Mouse (Mus musculus) cortical plate, adult 2 months (tissue): Measurements from ENCODE around the gene Mlh1. TPM values are rescaled to one million over a fixed set of nuclear protein-coding genes. Genes with fewer than 3 reads are reported as not detected.
A peak's percentile ranks its signal among the peaks of the same experiment; 100 is the strongest.

Experiments used
- H3K27ac ChIP-seq: fragments of 200-500 bp; 2 replicates; pipeline ENCODE4 v1.5.1; 2012; ENCODE audit warnings: low read length, control low read depth, inconsistent platforms; ENCODE audit not compliant: insufficient read depth
- H3K4me1 ChIP-seq: fragments of 200-500 bp; 2 replicates; pipeline ENCODE4 v1.6.1; 2011; ENCODE audit warnings: low read length; ENCODE audit not compliant: control insufficient read depth, insufficient read depth
- H3K4me3 ChIP-seq: fragments of 200-500 bp; 2 replicates; pipeline ENCODE4 v1.5.1; 2011; ENCODE audit warnings: mild to moderate bottlenecking, low read length, control low read depth; ENCODE audit not compliant: insufficient read depth
- CTCF ChIP-seq: fragments of 200-500 bp; IDR thresholded peaks from 2 replicates; pipeline ENCODE4 v1.5.1; 2011; ENCODE audit warnings: mild to moderate bottlenecking, control low read depth, low read length; ENCODE audit not compliant: insufficient read depth; ENCODE audit errors: extremely low read depth
- POLR2A ChIP-seq: fragments of 200-500 bp; IDR thresholded peaks from 2 replicates; pipeline ENCODE4 v1.6.1; 2011; ENCODE audit warnings: mild to moderate bottlenecking, low read length, control low read depth; ENCODE audit not compliant: insufficient read depth; ENCODE audit errors: extremely low read depth
- polyA plus RNA-seq: library from polyadenylated mRNA; depleted of rRNA; stranded (reverse); fragments of >200 nt; gene quantifications from 2 replicates; pipeline ENCODE4 v1.2.3, GENCODE M21; 2012

Gene Mlh1
- polyA plus RNA-seq, 1 experiment = 28.4 TPM

GRCm38 (mm10) chr9:111261356-111261755 lies 10.2 kb downstream of the Mlh1 start:
- Histone ChIP-seq H3K4me3 (no peak overlapping the region), H3K27ac (no peak overlapping the region), H3K4me1 (no peaks in the 10 kb centered on the region; the same call in 1 of the 2 replicates)
- TF ChIP-seq CTCF (no peak), POLR2A (no peak)

GRCm38 (mm10) chr9:111260360-111260985 lies 11.1 kb downstream of the Mlh1 start:
- TF ChIP-seq CTCF (no peak), POLR2A (no peak)
- 0 out of 2 replicates have a peak overlapping the region, but pooled peaks have one; percentile 57 for H3K27ac ChIP-seq
- no peak overlapping the region for H3K4me3 ChIP-seq
- no peaks in the 10 kb centered on the region; the same call in 1 of the 2 replicates for H3K4me1 ChIP-seq

DNA sequence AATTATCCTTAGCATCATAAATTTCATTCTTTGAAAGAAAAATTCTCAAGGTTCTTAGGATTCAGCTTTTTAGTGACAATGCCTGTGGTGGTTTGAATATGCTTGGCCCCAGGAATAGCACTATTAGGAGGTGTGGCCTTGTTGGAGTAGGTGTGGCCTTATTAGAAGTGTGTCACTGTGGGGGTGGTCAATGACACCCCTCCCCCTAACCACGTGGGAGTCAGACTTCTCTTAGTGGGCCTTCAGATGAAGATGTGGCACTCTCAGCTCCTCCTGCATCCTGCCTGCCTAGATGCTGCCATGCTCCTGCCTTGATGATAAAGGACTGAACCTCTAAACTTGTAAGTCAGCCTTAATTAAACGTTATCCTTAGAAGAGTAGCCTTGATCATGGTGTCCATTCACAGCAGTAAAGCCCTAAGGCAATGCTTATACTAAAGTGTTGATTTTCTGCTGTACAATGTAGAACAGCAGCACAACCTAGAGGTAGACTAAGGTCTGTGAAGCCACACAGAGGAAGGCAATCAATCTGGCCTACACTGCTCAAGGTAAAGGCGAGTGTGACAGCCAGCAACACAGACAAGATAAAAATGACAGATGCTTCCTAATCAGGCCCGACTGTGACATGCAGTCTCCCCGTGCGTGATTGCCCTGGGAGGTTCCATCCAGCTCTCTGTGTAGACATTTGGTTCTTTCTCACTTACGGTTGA lies 19.3 kb downstream of the Mlh1 start:
- Histone ChIP-seq H3K27ac (no peak overlapping the region), H3K4me3 (no peak overlapping the region), H3K4me1 (no peaks in the 10 kb centered on the region)
- peak; percentile 38; the same call in 1 of the 2 replicates for TF ChIP-seq CTCF
- TF ChIP-seq POLR2A = no peak

GRCm38 (mm10) chr9:111247682-111248246 lies 23.8 kb downstream of the Mlh1 start:
- Histone ChIP-seq H3K4me3 (no peak overlapping the region), H3K4me1 (peaks cover 4% of the 10 kb centered on the region)
- TF ChIP-seq CTCF (peak; percentile 50), POLR2A (no peak)

DNA sequence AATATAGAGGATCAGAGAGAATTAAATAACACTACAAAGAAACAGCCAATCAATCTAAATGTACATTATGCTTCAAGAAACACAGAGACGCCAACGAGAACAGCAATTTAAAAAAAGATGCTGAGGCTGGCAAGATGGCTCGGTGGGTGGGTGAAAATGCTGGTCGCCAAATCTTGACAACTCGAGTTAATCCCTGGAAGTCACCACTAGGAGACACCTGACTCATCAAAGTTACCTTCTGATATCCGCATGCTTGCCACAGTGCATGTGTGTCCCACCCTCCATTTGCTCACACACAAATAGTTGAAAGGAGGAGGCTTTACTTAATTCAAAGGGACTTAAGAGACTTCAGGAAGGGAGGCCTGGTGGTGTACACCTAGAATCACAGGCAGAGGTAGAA lies 26.0 kb downstream of the Mlh1 start:
- Histone ChIP-seq H3K4me3 (no peak overlapping the region), H3K4me1 (peaks cover 4% of the 10 kb centered on the region), H3K27ac (no peak overlapping the region)
- 0 out of 2 replicates have a peak, but pooled peaks have one; percentile 4 for TF ChIP-seq CTCF
- TF ChIP-seq POLR2A = no peak

More at GRCm38 (mm10) chr9:111247682-111248246, 23.8 kb downstream of the Mlh1 start:
- no peak overlapping the region for H3K27ac ChIP-seq

- peaks cover 4% of the 10 kb centered on the region for H3K4me1 ChIP-seq
- no peak overlapping the region for H3K27ac ChIP-seq
- TF ChIP-seq POLR2A = no peak
- no peak for TF ChIP-seq CTCF
- H3K4me3 ChIP-seq = no peak overlapping the region
Observed at GRCm38 (mm10) chr9:111243384-111243783, 28.2 kb downstream of the Mlh1 start.

DNA sequence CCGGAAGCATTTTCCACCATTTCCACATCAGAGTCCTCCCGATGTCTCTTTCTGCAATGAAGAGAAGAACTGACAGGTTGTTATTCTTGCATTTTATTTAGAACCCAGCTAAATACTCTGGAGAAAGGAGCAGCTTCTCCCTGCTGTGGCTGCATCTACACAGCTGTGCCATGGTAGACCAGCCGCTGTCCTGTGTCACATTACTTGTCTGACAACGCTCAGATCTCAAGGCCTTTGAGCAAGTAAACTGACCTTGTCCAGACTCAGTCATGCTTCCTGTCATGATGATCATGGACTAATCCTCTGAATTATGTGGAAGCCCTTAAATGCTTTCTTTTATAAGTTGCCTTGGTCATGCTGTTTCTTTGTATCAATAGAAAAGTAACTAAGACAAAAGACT lies 31.8 kb downstream of the Mlh1 start:
- TF ChIP-seq CTCF (no peak), POLR2A (no peak)
- no peak overlapping the region for H3K27ac ChIP-seq
- H3K4me3 ChIP-seq = no peak overlapping the region
- peaks cover 3% of the 10 kb centered on the region; the same call in 1 of the 2 replicates for H3K4me1 ChIP-seq

DNA sequence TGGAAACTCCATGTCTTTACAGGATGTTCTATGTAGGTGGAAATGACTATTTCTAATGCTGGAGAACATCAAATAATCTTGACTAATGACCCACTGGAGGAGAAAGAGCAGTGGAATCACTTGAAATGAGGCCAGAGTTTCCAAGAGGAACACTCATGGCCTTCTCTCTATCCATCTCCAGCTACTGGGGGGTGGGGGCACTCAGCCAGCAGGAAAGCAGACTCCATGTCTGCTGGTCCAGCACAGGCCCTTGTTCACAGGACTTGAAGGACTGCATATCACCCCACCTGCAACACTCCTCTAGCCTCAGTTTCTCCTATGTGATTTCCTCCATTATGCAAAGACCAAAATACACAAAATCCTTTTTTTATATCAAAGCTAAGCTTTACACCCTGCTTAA lies 33.9 kb downstream of the Mlh1 start:
- no peak overlapping the region for H3K4me3 ChIP-seq
- TF ChIP-seq POLR2A = no peak
- TF ChIP-seq CTCF = no peak
- no peak overlapping the region for H3K27ac ChIP-seq
- no peaks in the 10 kb centered on the region for H3K4me1 ChIP-seq

GRCm38 (mm10) chr9:111234701-111235100 lies 36.9 kb downstream of the Mlh1 start:
- Histone ChIP-seq H3K4me3 (no peak overlapping the region), H3K4me1 (no peaks in the 10 kb centered on the region), H3K27ac (no peak overlapping the region)
- TF ChIP-seq POLR2A (no peak), CTCF (no peak)

GRCm38 (mm10) chr9:111228446-111228845 lies 43.1 kb downstream of the Mlh1 start:
- TF ChIP-seq POLR2A (no peak), CTCF (no peak)
- Histone ChIP-seq H3K27ac (no peak overlapping the region), H3K4me3 (no peak overlapping the region), H3K4me1 (no peaks in the 10 kb centered on the region)

GRCm38 (mm10) chr9:111223406-111223805 lies 48.2 kb downstream of the Mlh1 start:
- Histone ChIP-seq H3K4me3 (no peak overlapping the region), H3K4me1 (no peaks in the 10 kb centered on the region), H3K27ac (no peak overlapping the region)
- TF ChIP-seq CTCF = no peak
- TF ChIP-seq POLR2A = no peak
